Mouse (Mus musculus): ENCODE data around the gene Nrap. TPM values are rescaled to one million over a fixed set of nuclear protein-coding genes. Genes with fewer than 3 reads are reported as not detected.
"Not testable (repeated sequence)": the region's sequence is repeated elsewhere in the genome, so short reads cannot be mapped to it uniquely, and the experiment has no call there.

Gene Nrap
- total and polyA plus RNA-seq, 3 experiments = 0.08 to 0.11 TPM; not detected in 1

DNA sequence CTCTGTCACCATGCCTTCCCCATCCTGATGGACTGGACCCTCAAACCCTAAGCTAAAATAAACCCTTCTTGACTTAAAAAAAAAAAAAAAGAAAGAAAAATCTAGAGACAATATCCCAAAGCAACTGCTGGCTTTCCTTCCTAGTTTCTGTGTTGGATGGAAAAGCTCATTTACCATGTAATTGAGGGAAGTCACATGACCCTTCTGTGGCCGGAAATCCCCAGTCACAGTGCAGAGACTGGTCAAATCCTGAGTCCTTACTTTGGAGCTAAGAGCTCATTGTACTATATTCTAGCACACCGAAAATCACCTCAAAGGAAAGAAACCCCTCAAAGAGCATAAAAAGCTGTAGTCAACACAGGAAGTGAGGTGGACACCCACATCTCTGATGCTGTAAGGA lies 30.9 kb downstream of the Nrap start:
- TF ChIP-seq CTCF (IDR thresholded peaks at IDR 0.05 in 2 of 3, conservative IDR thresholded peaks at IDR 0.05 in 1 of 3; ENCODE audit: control insufficient read depth in 1 of 3, insufficient read depth in 1 of 3, low read depth in 2 of 3, low read length in 3 of 3, poor library complexity in 1 of 3, severe bottlenecking in 1 of 3) = no peak
- peak; percentile 66 for TF ChIP-seq USF1 (IDR thresholded peaks at IDR 0.05; ENCODE audit: low read depth, low read length)
- H3K27me3 ChIP-seq (ENCODE audit: control insufficient read depth in 1 of 2, insufficient read depth in 2 of 2, low read length in 2 of 2) = no peaks in the 10 kb centered on the region
- H3K4me1 ChIP-seq (ENCODE audit: control insufficient read depth in 1 of 2, insufficient read depth in 2 of 2, low read length in 2 of 2) = peaks cover 0 to 4% of the 10 kb centered on the region in 2 experiments; a peak in 2 of 4 replicates
- H3K9ac ChIP-seq (ENCODE audit: control insufficient read depth, low read depth, low read length, poor library complexity, severe bottlenecking) = no peak overlapping the region
- no peak overlapping the region for H3K4me3 ChIP-seq (ENCODE audit: control insufficient read depth in 1 of 2, insufficient read depth in 1 of 2, low read depth in 2 of 2, low read length in 2 of 2)
- no peak for DNase-seq (ENCODE audit: low read depth, low spot score)
- no peak overlapping the region for H3K27ac ChIP-seq (ENCODE audit: control insufficient read depth, low read depth, low read length)
- H3K9me3 ChIP-seq (replicated peaks; ENCODE audit: insufficient read depth, low read length) = no peaks in the 10 kb centered on the region
- H3K79me2 ChIP-seq (ENCODE audit: control insufficient read depth, insufficient read depth, low read length, poor library complexity) = no peaks in the 10 kb centered on the region
- H3K36me3 ChIP-seq (ENCODE audit: control insufficient read depth in 1 of 2, insufficient read depth in 2 of 2, low read length in 2 of 2) = no peaks in the 10 kb centered on the region

DNA sequence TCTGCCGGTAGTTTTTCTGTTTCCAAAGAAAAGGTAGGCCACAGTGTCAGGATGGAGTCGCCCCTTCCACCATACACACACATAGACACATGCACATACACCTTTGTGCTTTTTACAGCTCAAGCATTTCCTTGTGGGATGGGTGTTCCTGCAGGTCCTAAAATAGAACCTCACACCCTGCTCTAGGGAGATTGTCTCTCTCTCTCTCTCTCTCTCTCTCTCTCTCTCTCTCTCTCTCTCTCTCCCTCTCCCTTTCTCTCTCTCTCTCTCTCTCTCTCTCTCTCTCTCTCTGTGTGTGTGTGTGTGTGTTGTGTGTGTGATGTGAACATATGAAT lies 32.5 kb downstream of the Nrap start:
- not testable (repeated sequence) for H3K27ac ChIP-seq (ENCODE audit: control insufficient read depth, low read depth, low read length); H3K9me3 ChIP-seq (replicated peaks; ENCODE audit: insufficient read depth, low read length); H3K4me1 ChIP-seq (ENCODE audit: control insufficient read depth in 1 of 2, insufficient read depth in 2 of 2, low read length in 2 of 2); DNase-seq (ENCODE audit: low read depth, low spot score); H3K79me2 ChIP-seq (ENCODE audit: control insufficient read depth, insufficient read depth, low read length, poor library complexity); H3K9ac ChIP-seq (ENCODE audit: control insufficient read depth, low read depth, low read length, poor library complexity, severe bottlenecking); H3K36me3 ChIP-seq (ENCODE audit: control insufficient read depth in 1 of 2, insufficient read depth in 2 of 2, low read length in 2 of 2); H3K4me3 ChIP-seq (ENCODE audit: control insufficient read depth in 1 of 2, insufficient read depth in 1 of 2, low read depth in 2 of 2, low read length in 2 of 2); H3K27me3 ChIP-seq (ENCODE audit: control insufficient read depth in 1 of 2, insufficient read depth in 2 of 2, low read length in 2 of 2)
- TF ChIP-seq JUND (IDR thresholded peaks at IDR 0.05; ENCODE audit: low read depth, low read length) = 0 out of 2 replicates have a peak, but pooled peaks have one; percentile 20

DNA sequence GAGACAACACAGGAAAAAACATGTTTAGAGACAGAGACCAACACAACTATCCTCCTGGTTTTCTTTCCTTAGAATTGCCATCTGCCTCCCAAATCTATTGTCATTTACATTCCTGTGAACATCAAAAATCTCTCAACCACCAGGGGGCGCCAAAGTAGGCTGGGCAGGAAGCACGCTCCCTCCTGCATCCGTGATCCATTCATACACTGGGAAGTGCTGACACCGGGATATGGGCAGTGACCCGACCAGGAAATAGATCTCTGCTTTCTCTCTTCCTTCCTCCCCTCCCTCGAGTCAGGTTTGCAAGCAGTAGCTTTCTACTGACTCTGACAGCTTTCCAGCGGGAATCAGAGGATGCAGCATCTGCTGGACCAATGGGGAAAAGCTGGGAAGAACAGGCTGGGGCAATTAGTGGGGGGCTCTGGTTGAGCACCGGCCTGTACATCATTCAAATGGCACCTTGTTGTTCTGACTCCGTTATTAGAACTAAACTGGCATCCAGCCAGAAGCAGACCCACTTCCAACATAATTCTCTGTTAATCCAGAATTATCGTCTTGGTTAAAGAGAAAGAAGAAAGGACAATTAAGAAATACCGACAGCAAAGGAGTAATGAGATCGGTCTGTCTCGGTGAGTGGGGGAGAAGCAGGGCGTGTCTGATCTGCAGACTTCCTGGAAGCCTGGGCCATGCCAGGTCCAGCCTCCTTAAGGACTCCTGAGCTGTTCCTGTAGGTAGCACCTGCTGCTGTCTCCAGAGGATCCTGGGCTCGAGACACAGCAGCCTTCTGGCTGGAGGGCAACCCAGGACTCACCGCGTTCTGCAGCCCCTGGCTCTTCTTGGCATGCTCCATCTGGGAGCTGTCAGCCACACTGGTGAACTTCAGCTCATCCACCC lies 33.1 kb downstream of the Nrap start:
- Histone ChIP-seq H3K4me1 (ENCODE audit: control insufficient read depth in 1 of 2, insufficient read depth in 2 of 2, low read length in 2 of 2) (peaks cover 0 to 4% of the 10 kb centered on the region in 2 experiments; a peak in 2 of 4 replicates), H3K9me3 (replicated peaks; ENCODE audit: insufficient read depth, low read length) (no peaks in the 10 kb centered on the region), H3K9ac (ENCODE audit: control insufficient read depth, low read depth, low read length, poor library complexity, severe bottlenecking) (no peak overlapping the region), H3K27me3 (ENCODE audit: control insufficient read depth in 1 of 2, insufficient read depth in 2 of 2, low read length in 2 of 2) (no peaks in the 10 kb centered on the region), H3K36me3 (ENCODE audit: control insufficient read depth in 1 of 2, insufficient read depth in 2 of 2, low read length in 2 of 2) (no peaks in the 10 kb centered on the region), H3K79me2 (ENCODE audit: control insufficient read depth, insufficient read depth, low read length, poor library complexity) (no peaks in the 10 kb centered on the region), H3K4me3 (ENCODE audit: control insufficient read depth in 1 of 2, insufficient read depth in 1 of 2, low read depth in 2 of 2, low read length in 2 of 2) (no peak overlapping the region), H3K27ac (ENCODE audit: control insufficient read depth, low read depth, low read length) (no peak overlapping the region)
- TF ChIP-seq EP300 (IDR thresholded peaks at IDR 0.05; ENCODE audit: low read depth in 1 of 2, low read length in 2 of 2) = no peak
- no peak for TF ChIP-seq POLR2AphosphoS2 (IDR thresholded peaks at IDR 0.05; ENCODE audit: low read length)
- TF ChIP-seq POLR2A (IDR thresholded peaks at IDR 0.05; ENCODE audit: control insufficient read depth in 1 of 2, insufficient read depth in 1 of 2, low read depth in 1 of 2, low read length in 2 of 2, poor library complexity in 1 of 2) = no peak
- TF ChIP-seq ZC3H11A (IDR thresholded peaks at IDR 0.05; ENCODE audit: low read depth, low read length) = peak; percentile 82
- peak; percentile 96 for TF ChIP-seq SMC3 (IDR thresholded peaks at IDR 0.05; ENCODE audit: low read depth, low read length)
- TF ChIP-seq RAD21 (IDR thresholded peaks at IDR 0.05; ENCODE audit: low read depth, low read length) = peak; percentile 82
- TF ChIP-seq CTCF (IDR thresholded peaks at IDR 0.05 in 2 of 3, conservative IDR thresholded peaks at IDR 0.05 in 1 of 3; ENCODE audit: control insufficient read depth in 1 of 3, insufficient read depth in 1 of 3, low read depth in 2 of 3, low read length in 3 of 3, poor library complexity in 1 of 3, severe bottlenecking in 1 of 3) = peak; percentile 93 to 97 (median 93)
- TF ChIP-seq BHLHE40 (IDR thresholded peaks at IDR 0.05; ENCODE audit: borderline replicate concordance, low read depth, low read length) = no peak
- no peak for TF ChIP-seq ZNF384 (IDR thresholded peaks at IDR 0.05; ENCODE audit: low read depth, low read length)
- no peak for TF ChIP-seq ZKSCAN1 (IDR thresholded peaks at IDR 0.05; ENCODE audit: low read depth, low read length)
- no peak for TF ChIP-seq UBTF (IDR thresholded peaks at IDR 0.05; ENCODE audit: borderline replicate concordance, insufficient read depth, low read depth, low read length)
- TF ChIP-seq MAX (IDR thresholded peaks at IDR 0.05; ENCODE audit: low read length) = 0 out of 2 replicates have a peak, but pooled peaks have one; percentile 12
- no peak for TF ChIP-seq CHD1 (IDR thresholded peaks at IDR 0.05; ENCODE audit: low read depth, low read length)
- no peak for TF ChIP-seq JUND (IDR thresholded peaks at IDR 0.05; ENCODE audit: low read depth, low read length)
- peak; percentile 80 for DNase-seq (ENCODE audit: low read depth, low spot score)
